Mouse (Mus musculus): ENCODE data around the gene Gm28038.

The Gm28038 gene

DNA sequence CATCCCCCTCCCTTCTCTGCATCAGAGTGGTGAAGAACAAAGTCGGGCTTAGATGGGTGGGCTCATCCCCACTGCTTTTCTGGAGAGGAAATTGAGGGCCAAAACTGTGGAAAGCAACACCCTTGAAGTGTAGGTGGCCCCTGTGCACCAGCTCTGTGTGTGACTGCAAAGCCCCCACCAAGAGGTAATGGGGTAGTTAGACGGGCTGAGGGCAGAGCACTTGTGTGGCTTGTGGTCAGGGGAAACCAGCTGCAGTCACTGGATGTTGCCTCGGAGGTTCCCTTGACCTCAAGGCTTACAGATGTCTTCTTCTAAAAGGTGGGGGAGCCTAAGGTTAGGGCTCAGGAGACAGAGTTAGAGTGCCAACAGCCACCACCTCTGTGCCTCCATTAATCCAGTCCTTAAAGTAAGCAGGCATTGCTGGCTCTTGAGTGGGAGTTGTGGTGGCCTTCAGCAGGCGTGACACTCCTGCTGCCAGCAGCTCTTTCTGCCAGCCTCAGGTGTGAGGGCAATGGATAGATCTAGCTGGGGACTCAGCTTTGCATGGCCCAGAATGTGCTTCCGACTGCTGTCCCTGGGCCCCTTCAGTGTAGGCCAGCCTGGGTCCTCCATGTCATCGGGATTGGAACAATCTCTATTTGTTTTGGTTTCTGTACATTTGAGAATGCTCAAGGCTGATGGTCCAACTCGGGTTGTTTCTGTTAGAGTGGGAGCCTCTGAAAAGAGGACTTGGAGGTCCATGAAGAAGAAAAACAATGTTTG is 23.0 kb upstream of the Gm28038 start:
- no peak for DNase-seq

DNA sequence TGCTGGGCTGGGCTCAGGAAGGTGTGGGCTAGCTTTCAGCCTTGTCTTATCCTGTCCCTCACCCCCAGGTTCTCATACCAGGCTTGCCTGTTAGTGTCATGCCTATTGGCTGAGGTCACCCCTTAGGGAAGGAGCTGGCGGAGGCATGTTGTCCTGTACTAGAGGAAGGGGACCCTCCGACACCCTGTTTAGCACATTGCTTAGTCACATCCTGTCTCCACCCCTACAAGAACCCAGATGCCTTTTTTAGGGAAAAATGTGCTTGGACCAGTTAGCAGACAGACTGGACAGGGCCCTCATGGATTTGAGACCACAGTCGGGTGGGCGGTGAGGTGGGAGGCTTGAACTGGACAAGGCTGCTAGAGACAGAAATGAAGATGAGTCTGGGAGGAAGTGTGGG is 22.2 kb upstream of the Gm28038 start:
- DNase-seq: peak in 1 of 2 experiments; percentile 42

DNA sequence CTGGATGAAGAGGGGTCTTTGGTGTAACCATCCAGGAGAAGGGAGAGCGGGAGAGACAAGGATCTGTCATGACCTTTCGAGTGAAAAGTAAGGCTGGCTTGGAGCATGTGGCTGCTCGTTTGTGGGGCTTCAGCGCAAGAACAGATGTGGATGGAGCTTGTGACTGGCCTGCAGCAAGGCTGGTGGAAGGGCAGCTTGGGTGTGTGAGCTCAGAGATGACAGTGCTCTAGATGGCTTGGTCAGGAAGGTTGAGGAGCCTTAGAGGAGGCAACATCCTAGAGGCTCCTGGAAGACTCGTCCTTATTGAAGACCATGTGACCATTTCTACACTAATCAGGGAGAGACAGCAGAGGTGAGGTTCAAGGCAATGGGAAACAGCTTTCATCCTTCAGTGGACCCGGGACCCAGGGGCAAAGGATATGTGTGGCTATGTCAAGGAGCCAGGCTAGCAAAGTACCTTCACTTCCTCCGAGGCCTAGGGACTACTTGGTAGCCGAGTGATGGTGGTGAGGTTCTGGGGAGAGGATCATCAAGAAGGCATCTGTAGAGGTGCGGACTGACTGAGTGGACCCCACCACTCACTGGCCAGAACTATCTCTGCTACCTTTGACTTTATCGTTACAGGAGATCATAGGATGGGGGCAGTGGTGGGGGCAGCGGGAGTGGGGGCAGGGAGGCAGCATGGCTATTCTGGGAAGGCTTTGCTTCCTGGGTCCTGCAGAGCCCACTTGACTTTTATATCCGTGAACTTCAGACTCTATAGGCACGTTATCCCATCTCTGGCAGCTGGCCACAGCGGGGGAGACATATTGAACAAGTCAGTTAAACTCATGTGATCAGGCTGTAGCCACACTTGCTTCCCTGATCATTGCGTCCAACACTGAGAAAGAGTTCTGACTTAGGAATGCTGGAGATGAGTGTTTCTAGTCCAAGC is 21.4 kb upstream of the Gm28038 start:
- no peak for DNase-seq

DNA sequence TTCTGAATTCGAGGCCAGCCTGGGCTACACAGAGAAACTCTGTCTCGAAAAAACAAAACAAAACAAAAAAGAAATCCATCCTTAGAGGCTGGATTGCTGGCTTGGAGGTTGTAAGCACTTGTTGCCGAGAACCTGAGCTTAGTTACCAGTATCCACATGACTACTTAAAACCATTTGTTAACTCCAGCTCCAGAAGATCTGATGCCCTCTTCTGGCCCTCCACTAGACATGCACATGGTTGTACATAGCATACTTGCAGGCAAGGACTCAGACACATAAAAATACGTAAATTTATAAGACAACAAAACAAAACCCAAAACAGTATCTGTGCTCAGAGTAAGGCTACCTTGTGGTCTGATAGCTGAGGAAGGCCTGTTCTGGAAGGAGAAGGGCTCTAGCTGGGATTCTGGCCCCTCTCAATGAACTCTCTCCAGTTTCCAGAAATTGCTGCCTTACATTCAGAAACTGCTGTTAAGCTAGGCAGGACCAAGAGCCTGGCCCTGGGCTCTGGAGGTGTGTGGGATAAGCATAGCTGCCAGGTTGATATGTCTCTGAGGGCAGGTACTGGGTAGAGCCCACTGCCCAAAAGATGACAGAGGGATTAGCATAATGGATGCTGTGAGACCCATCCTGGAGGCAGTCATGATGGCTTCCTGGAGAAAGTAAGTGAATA is 19.6 kb upstream of the Gm28038 start:
- DNase-seq: no peak

DNA sequence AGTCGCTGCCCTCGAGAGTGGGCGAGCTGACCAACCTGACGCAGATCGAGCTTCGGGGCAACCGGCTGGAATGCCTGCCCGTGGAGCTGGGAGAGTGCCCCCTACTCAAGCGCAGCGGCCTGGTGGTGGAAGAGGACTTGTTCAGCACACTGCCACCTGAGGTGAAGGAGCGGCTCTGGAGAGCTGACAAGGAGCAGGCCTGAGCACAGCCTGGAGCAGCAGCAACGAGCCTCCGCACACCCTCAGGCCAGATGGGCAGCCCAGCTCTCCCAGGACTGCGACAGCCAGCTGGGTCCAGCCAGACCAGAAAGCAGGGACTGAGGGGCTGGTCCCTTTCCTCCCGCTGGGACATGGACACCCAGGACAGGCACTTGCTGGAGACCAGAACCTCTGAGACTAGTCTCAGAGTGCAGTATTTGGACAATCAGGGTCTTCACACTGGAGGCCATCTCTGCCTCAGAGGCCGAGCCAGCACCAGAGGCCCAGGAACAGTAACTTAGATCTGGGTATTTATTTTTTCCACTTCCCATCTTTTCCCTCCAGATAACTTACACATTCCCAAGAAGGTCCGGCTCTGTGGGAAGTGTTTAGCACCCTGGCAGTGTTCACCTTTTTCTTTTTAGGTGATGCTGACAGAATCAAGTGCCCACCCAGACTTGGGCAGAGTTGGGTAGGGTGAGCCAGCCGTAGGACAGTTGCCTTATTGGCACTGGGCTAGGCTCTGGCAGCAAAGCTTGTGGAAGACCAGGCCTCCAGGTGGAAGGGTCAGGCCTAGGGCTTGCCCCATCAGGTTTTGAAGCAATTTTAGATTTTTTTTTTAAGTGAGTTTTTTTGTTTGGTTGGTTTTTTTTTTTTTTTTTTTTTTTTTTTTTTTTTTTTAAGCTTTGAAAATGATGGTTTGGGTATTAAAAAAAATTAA is 18.7 kb upstream of the Gm28038 start:
- DNase-seq: no peak

DNA sequence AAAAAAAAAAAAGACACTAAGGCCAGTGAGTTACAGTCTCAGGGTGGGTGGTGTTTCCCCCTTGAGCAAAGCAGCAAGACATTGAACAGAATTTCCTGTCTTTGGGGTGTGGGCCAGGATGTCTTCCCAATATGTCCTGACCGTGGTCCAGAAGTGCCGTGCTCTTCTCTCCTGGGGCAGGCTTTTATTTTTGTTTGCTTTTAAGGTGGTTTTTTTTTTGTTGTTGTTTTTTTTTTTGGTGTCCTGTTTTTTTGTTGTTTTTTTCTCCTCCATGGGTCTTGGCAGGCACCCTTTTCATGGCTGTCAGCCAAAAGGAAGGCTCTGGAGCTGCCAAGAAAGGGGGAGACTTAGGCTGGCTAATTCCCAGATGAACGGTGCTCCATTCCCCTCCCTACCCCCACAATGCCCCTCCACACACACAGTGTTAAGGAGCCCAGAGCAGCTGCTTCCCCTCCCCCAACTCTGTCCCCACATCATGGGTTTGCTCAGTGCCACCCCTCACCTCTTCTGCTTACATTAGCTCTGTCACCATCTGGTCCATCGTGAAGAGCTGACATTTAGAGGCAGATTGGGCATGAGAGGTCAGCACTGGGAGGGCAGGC is 17.9 kb upstream of the Gm28038 start:
- DNase-seq: peak; percentile 29 to 31

DNA sequence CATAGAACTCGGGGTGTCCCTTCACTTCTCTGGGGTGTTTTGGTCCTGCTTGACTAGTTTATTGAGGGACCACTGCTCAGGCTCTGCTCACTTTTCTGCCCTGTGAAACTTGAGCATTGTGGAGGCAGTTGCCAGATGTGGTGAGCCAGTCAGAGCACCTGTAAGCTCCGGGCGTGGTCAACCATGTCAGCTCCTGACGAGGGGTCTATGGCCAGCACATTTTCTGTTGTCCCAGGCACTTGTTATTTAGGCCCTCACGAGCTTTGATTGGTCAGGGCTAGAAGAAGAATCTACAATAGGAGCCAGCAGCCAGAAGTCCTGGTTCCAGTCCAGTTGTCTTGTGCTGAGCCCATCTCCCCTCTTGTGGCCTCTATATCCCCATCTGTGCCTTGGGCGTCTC is 17.0 kb upstream of the Gm28038 start:
- no peak for DNase-seq

DNA sequence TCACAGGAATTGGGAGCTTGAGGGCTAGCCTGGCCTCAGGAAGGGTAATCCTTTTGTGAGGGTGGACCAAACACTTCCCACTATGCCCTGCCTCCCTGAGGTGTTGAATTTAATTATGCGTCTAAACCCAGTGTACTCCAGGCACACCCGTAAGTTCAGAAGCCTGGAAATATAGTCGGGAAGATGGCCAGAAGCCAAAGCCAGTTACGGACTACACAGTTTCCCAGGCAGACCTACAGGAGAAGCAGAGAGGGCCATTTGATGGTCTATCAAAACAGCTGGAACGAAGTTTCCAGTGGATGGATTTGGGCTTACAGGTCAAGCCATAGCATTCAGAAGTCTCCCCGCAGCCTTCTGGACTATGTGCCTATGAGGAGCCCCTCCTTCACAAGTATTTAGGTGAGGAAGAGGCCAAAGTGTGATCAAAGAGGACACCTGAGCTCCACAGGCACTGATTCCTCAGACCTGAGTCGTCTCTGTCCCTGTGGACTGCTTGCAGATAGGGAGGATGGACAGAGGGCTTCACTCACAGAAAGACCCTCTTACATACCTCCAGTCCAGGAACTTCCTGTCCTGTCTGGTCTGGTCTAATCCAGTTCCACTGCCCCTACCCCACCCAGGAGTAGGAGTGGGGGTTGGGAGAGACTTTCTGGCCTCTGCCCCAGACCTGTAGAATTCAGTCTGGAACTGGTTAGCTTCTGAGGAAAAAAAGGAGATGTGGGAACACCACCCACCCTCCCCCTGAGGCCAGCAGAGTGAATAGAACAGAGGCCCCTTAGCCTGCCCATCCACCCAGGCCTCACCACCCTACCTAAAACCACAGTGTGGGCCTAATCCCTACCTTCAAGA is 15.9 kb upstream of the Gm28038 start:
- peak; percentile 24 to 46 for DNase-seq

DNA sequence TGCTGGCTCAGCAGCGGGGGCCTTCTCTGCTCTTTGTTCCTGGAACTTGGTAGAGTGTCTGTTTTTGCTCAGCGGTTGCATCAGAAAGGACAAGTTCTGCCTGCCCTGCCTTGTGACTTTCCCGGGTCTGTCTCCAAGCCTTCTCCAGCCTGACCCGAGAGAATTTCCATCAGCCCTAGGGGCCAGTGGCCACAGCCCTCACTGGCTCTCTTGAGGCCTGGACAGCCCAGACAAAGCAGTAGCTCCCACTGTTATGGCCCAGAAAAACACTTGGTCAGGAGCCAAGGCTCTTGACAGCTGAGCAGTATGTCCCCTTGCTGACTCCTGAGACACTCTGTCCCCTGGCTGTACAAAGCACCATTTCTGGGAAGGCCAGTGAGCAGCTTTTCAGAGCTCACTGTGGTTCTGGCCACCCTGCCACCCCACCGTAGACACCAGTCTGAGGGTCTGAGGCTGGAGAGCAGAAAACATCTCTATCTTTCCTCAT is 15.0 kb upstream of the Gm28038 start, which contains the start of gene Phyhd1:
Gene Phyhd1 (plus strand): TSS at position 437 of the 487 bp plus-strand sequence.
- peak; percentile 72 to 80 for DNase-seq

DNA sequence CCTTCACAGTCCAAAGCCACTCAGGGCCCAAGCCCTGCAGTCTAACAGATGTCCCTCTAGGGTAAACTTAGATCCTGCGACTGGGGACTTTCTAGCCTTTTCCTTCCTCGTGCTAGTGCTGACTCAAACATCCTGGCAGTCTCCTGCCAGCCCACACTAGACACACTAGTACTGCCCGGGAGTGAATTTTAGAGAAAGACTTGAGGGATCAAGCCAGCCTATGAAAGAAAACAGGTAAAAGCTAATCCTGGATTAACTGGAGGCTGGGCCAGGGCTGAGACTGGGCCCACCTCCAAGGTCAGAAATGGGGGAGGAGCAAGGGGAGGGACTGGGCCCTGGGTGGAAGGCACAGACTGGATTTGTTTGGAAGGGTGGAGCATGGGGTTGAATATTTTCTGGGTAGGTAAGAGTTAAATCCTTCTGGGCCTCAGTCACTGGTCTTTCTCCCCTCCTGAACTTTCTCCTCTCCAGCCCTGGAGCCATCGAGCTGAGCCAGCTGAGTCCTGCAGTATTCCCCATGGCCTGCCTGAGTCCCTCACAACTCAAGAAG is 14.4 kb upstream of the Gm28038 start:
- peak; percentile 80 to 87 for DNase-seq

DNA sequence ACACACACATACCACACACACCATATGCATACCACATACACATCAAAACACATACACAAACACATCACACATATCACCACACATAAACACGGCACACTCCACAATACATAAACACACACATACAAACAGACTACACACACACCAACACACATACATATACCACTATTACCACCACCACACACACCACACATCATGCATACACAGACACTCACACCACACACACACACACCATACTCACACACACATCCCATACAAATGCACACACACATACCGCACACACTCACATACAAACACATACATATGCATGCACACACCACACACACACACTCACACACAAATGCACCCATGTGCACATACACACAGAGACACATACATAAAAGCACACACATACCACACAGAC is 13.4 kb upstream of the Gm28038 start:
- DNase-seq: no peak

DNA sequence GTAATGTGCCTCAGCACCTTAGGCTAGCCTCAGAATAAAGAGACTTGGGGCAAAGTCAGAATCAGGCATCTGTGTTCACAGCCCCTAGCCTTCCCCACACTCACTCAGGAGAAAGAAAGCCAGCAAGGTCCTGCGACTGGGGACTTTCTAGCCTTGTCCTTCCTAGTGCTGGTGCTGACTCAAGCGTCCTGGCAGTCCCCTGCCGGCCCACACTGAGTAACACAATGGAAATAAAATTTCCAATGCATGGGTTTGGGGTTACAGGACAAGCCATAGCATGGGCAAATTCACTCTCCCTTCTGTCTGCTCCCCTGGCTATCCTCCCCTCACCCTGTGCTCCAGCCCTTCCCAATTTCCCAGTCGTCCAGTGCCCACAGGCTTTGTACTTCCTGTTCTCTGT is 12.5 kb upstream of the Gm28038 start:
- no peak for DNase-seq

DNA sequence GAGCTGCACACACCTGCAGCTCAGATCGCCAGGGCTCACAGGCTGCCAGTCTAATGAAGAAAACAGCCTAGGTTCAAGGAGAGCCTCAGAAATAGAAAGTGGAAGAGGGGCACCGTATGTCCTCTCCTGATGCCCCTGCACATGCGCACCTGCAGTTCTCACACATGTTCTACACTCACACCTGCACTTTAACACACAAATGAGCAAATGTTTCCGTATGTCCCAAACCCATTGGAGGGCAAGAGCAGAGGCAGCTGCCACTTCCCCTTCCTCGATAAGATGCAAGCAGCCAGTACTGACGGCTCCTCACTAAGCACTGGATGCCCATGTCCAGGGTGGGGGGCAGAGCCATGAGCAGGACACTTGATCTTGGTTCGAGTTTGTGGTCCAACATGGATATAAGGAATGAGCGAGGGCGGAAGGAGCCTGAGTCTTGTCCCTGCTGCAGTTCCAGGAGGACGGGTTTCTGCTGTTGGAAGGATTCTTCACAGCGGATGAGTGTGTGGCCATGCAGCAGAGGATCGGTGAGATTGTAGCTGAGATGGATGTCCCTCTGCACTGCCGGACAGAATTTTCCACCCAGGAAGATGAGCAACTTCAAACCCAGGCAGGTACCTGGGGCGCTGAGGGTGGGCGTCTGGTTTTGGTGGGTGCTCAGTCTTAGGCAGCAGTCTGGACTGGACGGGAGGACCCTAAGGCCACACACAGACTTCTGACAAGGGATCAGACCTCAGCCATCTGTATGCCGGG is 11.4 kb upstream of the Gm28038 start:
- no peak for DNase-seq

DNA sequence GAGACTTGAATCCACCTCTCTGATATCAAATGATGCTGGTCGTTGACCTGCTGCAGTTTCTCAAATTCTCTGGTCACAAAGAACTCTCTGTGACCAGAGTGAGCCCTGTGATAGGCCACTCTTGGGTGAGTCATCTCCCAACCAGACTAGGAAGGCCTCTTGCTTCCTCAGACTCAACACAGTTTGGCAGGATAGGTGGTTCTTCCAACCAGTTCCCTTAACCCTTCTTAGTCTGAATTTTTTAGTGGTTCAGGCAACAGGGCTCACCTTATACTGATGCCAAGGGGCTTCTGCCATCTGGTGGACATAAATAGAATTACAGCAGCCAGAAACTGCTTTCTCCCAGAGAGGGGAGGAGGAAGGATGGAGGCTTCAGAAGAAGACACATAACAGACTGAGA is 10.7 kb upstream of the Gm28038 start:
- peak; percentile 55 to 66 for DNase-seq

DNA sequence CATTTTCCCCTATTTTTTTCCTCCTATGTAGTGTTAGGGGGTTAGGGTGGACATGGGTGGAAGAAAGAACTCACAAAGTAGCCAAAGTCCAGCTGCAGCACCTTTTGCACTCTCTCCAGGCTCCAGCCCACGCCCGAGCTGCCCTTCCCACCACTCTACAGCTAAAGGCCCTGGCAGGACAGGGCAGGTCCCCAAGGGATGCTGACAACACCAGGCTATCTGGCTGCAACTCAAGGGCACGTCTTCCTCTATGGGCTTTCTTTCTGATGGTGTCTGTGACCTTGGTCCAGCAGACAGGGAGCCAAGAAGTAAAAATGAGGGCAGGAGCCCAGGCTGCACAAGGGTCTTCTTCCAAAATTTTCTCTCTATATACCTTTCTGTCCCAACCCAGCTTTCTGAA is 808 bp downstream of the Gm28038 start:
- DNase-seq: no peak

DNA sequence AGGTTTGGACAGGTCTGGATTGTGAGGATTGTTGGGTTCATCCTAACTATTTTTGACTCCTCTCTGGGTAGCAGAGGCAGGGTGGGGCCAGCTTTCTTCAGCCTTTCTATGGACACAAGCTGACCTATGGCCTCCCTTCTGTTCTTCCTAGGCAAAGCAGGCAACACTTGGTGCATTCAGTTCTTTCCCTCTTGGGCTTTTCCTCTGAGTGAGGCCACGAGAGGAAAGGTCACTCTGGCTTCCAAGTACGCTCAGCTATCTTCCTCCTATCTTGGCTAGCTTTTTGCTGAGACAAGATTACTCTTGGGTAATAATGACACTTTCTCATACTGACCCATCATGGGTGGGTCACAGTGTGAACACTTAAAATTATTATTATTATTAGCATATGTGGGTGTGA is 2.4 kb downstream of the Gm28038 start:
- DNase-seq: no peak

DNA sequence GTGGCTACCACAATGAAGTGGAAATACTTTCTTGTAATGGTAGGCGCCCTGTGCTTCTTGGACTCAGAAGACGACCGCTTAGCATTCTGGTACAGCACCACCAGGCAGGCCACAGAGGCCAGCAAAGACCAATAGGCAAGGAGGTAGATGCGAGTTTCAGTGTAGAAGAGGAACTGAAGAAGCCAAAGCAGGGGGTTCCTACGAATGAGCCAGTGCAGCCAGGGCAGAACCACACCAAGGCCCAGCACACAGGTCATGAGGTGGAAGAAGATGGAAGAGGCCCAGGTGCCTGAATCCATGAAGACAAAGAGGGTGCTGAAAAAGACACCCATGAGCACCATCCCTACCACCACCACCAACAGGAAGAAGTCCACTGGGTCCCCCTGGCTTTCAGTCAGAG is 4.2 kb downstream of the Gm28038 start:
- DNase-seq: no peak

DNA sequence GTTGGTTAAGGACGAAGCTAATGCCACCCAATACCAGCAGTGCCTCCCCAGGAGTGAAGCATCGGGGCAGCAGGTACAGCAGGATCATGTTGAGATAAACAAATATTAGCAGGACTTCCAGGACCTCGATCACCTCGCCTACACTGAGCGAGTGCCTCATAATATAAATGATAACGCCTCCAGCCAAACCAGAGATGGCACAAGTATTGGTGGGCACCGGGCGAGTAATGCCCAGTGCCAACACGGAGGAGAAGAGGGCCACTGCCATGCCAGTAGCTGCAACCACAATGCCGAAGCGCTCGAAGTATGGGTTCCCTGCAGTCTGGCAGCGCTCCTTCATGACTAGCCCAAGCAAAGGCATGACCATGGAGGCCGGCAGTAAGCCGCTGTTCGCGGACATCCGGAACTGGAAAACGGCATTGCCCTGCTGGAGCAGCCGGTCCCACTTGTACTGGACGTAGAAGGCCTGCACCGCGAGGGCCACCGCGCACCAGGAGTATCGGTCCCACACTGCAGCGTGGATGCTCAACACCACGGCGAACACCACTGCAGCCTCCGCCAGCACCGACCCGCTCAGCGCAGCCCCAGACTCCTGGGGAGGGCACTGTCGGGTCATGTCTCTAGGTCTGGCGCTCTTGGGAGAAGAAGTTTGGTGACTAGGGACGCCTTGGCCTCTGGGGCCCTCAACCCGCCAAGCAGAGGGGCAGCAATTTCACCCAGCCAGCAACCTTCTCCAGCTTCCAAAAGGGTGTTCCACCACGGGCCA is 4.8 kb downstream of the Gm28038 start:
- no peak for DNase-seq
